Mouse (Mus musculus) stomach, postnatal 0 days (tissue): ENCODE measurements around the gene Nphp1. TPM values are rescaled to one million over a fixed set of nuclear protein-coding genes. Genes with fewer than 3 reads are reported as not detected.

Experiments used
- ATAC-seq: fragments of 200-750 bp; cut with Nextera tagmentation; 2 replicates; pipeline ENCODE4 v1.8.0; 2017; ENCODE audit not compliant: low FRiP score, low TSS enrichment
- DNase-seq: peaks from one replicate; pipeline ENCODE4 v3.0.0-alpha.2; 2016; ENCODE audit warnings: low spot score
- H3K27ac ChIP-seq: fragments of 300-500 bp; sonication (generic); replicated peaks from 2 replicates; pipeline ENCODE4 v1.5.1; 2014; ENCODE audit warnings: mild to moderate bottlenecking, control low read depth
- H3K27me3 ChIP-seq: fragments of 300-500 bp; sonication (generic); 2 replicates; pipeline ENCODE4 v1.6.1; 2014; ENCODE audit warnings: low read length; ENCODE audit not compliant: control insufficient read depth, insufficient read depth
- H3K36me3 ChIP-seq: fragments of 300-500 bp; sonication (generic); 2 replicates; pipeline ENCODE4 v1.6.1; 2014; ENCODE audit warnings: low read length, mixed read lengths; ENCODE audit not compliant: control insufficient read depth, insufficient read depth
- H3K4me1 ChIP-seq: fragments of 300-500 bp; sonication (generic); replicated peaks from 2 replicates; pipeline ENCODE4 v1.6.1; 2014; ENCODE audit warnings: antibody characterized with exemption; ENCODE audit not compliant: control insufficient read depth, insufficient read depth
- H3K4me2 ChIP-seq: fragments of 300-500 bp; sonication (generic); replicated peaks from 2 replicates; pipeline ENCODE4 v1.6.1; 2014; ENCODE audit warnings: low read depth, mild to moderate bottlenecking, control low read depth, moderate library complexity
- H3K4me3 ChIP-seq: fragments of 300-500 bp; sonication (generic); 2 replicates; pipeline ENCODE4 v1.5.1; 2014; ENCODE audit warnings: low read depth, low read length, control low read depth
- H3K9ac ChIP-seq: fragments of 300-500 bp; sonication (generic); 2 replicates; pipeline ENCODE4 v1.6.1; 2014; ENCODE audit warnings: mild to moderate bottlenecking, low read length, control low read depth, mixed read lengths
- H3K9me3 ChIP-seq: fragments of 300-500 bp; sonication (generic); 2 replicates; pipeline ENCODE4 v1.6.1; 2016; ENCODE audit warnings: low read length; ENCODE audit not compliant: control insufficient read depth
- CTCF ChIP-seq: IDR thresholded peaks from 2 replicates; pipeline ENCODE4 v1.5.1; 2016; ENCODE audit warnings: antibody characterized with exemption, low read depth, mild to moderate bottlenecking, moderate library complexity
- EP300 ChIP-seq: optimal IDR thresholded peaks from 2 replicates; pipeline ENCODE3; 2016; ENCODE audit warnings: antibody characterized with exemption
- WGBS: fragments of 180-500 bp; shearing (Covaris S2); extraction: QIAGEN DNeasy Blood & Tissue Kit; methylation state at CpG from one replicate; pipeline ENCODE4 v1.1.7; 2014; 5-methylcytosine and 5-hydroxymethylcytosine counted together
- polyA plus RNA-seq: library from polyadenylated mRNA; unstranded; fragments of >200 nt; fragmentation: Nextera tagmentation; extraction: Ambion mirVana; gene quantifications from 2 replicates; pipeline ENCODE4 v1.2.1, GENCODE M21; 2015

Nphp1 gene
- polyA plus RNA-seq, 1 experiment from 2014 or later: 56.9 TPM

DNA sequence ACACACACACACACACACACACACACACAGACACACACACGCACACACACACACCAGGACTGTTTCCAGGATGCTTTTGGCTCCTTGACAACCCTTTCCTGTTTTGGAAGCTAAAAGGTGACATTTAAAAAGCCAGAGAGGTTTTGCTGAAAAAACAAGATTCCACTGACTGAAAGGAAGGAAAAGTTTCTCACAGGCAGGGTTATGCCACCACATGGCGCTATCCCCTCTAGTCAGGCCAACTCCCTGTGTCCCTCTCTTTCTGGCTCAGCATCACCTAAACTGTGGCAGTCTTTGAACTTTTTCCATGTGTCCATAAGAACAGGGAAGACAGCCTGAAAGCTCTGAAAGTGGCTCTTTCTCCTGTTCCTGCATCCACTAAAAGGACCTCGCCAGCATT is 50.8 kb downstream of the Nphp1 start:
- Histone ChIP-seq H3K27me3 (no peaks in the 10 kb centered on the region), H3K27ac (no peak overlapping the region), H3K9ac (no peak overlapping the region), H3K4me2 (no peak overlapping the region), H3K4me3 (no peak overlapping the region), H3K9me3 (no peaks in the 10 kb centered on the region), H3K4me1 (no peaks in the 10 kb centered on the region), H3K36me3 (no peaks in the 10 kb centered on the region)
- ATAC-seq (no peak), DNase-seq (no peak)
- TF ChIP-seq EP300: no peak
- TF ChIP-seq CTCF: peak; percentile 8; the same call in 1 of the 2 replicates
- 76% methylated on average over 3 of the region's 3 CpGs for WGBS

GRCm38 (mm10) chr2:127736631-127737209 is 52.0 kb downstream of the Nphp1 start:
- Histone ChIP-seq H3K4me2 (no peak overlapping the region), H3K27ac (peak overlapping the region; percentile 35; the same call in 1 of the 2 replicates), H3K4me1 (no peaks in the 10 kb centered on the region), H3K9ac (no peak overlapping the region), H3K27me3 (no peaks in the 10 kb centered on the region), H3K9me3 (no peaks in the 10 kb centered on the region), H3K4me3 (no peak overlapping the region), H3K36me3 (no peaks in the 10 kb centered on the region)
- peak; percentile 12; the same call in 1 of the 2 replicates for ATAC-seq
- DNase-seq: no peak
- TF ChIP-seq EP300 (no peak), CTCF (no peak)
- 68% methylated on average over 6 of the region's 6 CpGs for WGBS

DNA sequence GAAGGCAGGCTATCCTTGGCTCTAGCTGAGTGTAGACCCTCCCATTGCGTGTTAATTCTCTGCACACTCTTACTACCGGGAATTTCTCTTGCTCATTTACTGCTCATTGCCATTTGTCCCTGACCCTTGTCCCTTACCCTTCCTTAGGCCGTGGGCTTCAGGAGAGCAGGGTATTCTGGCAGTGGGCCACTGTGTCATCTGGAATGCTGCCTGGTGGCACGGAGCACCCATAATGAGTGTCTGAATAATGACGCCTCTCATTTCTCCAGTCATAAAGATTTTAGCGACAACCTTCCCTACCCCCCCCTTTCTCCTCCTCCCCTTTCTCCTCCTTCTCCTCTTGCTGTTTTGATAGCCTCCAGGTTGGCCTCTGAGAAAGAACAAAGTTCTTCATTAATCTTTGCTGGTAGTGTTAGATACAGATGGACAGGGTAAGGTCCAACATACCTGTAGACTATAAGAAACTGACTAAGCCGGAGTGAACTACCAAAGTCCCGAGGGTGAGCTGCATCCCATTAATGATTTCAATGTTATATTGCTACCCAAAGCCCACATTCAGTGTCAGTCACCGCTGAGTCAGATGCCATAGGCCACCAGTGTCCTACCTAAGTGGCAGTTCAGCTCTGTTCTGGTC is 53.1 kb downstream of the Nphp1 start:
- 66% methylated on average over 9 of the region's 9 CpGs for WGBS
- ATAC-seq: no peak
- Histone ChIP-seq H3K27me3 (no peaks in the 10 kb centered on the region), H3K4me1 (no peaks in the 10 kb centered on the region), H3K9ac (no peak overlapping the region), H3K27ac (no peak overlapping the region), H3K36me3 (no peaks in the 10 kb centered on the region), H3K9me3 (no peaks in the 10 kb centered on the region), H3K4me2 (no peak overlapping the region), H3K4me3 (no peak overlapping the region)
- no peak for TF ChIP-seq EP300
- no peak for TF ChIP-seq CTCF
- no peak for DNase-seq

GRCm38 (mm10) chr2:127734889-127735288 is 53.8 kb downstream of the Nphp1 start:
- H3K4me1 ChIP-seq: no peaks in the 10 kb centered on the region

DNA sequence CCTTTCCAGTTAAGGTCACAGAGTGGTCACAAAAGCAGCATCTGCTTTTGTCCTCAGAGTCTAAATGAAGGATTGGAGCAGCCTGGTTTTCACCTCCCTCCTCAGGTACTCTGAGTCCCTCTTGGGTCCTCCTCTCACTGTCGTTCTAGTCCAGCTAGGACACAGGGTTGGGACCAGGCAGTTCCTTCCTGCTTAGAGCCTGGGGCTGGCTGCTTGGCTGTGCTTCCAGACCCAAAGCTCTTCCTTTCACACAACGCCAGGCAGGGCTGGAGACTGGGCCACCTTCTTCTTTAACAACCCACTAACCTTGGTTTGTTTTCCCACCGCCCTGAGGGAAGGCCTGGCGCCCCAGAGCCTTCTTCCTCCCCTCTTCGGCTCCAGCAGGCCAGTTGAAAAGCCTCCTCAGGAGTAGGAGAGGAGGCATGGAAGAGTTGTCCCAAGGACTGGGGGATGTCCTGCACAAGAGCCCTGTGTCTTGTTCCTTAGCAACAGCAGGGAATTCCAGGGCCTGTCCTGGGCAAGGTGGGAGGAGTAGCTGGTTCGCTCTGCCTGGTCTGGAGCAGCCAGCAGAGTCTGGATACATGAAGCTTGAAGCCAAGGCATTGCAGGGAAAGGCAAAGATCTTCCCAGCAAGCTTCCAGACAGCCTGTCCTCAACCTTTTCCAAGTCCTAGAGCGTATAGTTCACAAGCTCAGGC is 58.2 kb downstream of the Nphp1 start:
- no peak for ATAC-seq
- H3K27me3 ChIP-seq: no peaks in the 10 kb centered on the region

More at GRCm38 (mm10) chr2:127734889-127735288, 53.8 kb downstream of the Nphp1 start:
- no peaks in the 10 kb centered on the region for H3K36me3 ChIP-seq
- no peak overlapping the region for H3K27ac ChIP-seq
- H3K4me2 ChIP-seq: no peak overlapping the region
- WGBS: 70% methylated on average over 5 of the region's 5 CpGs
- H3K27me3 ChIP-seq: no peaks in the 10 kb centered on the region
- TF ChIP-seq CTCF (no peak), EP300 (no peak)
- H3K4me3 ChIP-seq: no peak overlapping the region
- no peaks in the 10 kb centered on the region for H3K9me3 ChIP-seq
- DNase-seq (no peak), ATAC-seq (no peak)
- H3K9ac ChIP-seq: no peak overlapping the region

More for the DNA sequence above, 58.2 kb downstream of the Nphp1 start:
- Histone ChIP-seq H3K27ac (peak overlapping the region; percentile 85), H3K9ac (no peak overlapping the region), H3K9me3 (no peaks in the 10 kb centered on the region), H3K4me2 (no peak overlapping the region), H3K4me3 (no peak overlapping the region), H3K4me1 (no peaks in the 10 kb centered on the region; the same call in 1 of the 2 replicates), H3K36me3 (no peaks in the 10 kb centered on the region)
- 60% methylated on average over 7 of the region's 7 CpGs for WGBS
- no peak for TF ChIP-seq EP300
- no peak for TF ChIP-seq CTCF
- DNase-seq: no peak
